Mouse (Mus musculus) stomach, postnatal 0 days (tissue): ENCODE results near the gene Ntm. TPM values are rescaled to one million over a fixed set of nuclear protein-coding genes. Genes with fewer than 3 reads are reported as not detected.

Experiments
- ATAC-seq: fragments of 200-750 bp; cut with Nextera tagmentation; 2 replicates; pipeline ENCODE4 v1.8.0; 2017; ENCODE audit not compliant: low FRiP score, low TSS enrichment
- DNase-seq: peaks from one replicate; pipeline ENCODE4 v3.0.0-alpha.2; 2016; ENCODE audit warnings: low spot score
- H3K27ac ChIP-seq: fragments of 300-500 bp; sonication (generic); replicated peaks from 2 replicates; pipeline ENCODE4 v1.5.1; 2014; ENCODE audit warnings: mild to moderate bottlenecking, control low read depth
- H3K27me3 ChIP-seq: fragments of 300-500 bp; sonication (generic); 2 replicates; pipeline ENCODE4 v1.6.1; 2014; ENCODE audit warnings: low read length; ENCODE audit not compliant: control insufficient read depth, insufficient read depth
- H3K36me3 ChIP-seq: fragments of 300-500 bp; sonication (generic); 2 replicates; pipeline ENCODE4 v1.6.1; 2014; ENCODE audit warnings: low read length, mixed read lengths; ENCODE audit not compliant: control insufficient read depth, insufficient read depth
- H3K4me1 ChIP-seq: fragments of 300-500 bp; sonication (generic); replicated peaks from 2 replicates; pipeline ENCODE4 v1.6.1; 2014; ENCODE audit warnings: antibody characterized with exemption; ENCODE audit not compliant: control insufficient read depth, insufficient read depth
- H3K4me2 ChIP-seq: fragments of 300-500 bp; sonication (generic); replicated peaks from 2 replicates; pipeline ENCODE4 v1.6.1; 2014; ENCODE audit warnings: low read depth, mild to moderate bottlenecking, control low read depth, moderate library complexity
- H3K4me3 ChIP-seq: fragments of 300-500 bp; sonication (generic); 2 replicates; pipeline ENCODE4 v1.5.1; 2014; ENCODE audit warnings: low read depth, low read length, control low read depth
- H3K9ac ChIP-seq: fragments of 300-500 bp; sonication (generic); 2 replicates; pipeline ENCODE4 v1.6.1; 2014; ENCODE audit warnings: mild to moderate bottlenecking, low read length, control low read depth, mixed read lengths
- H3K9me3 ChIP-seq: fragments of 300-500 bp; sonication (generic); 2 replicates; pipeline ENCODE4 v1.6.1; 2016; ENCODE audit warnings: low read length; ENCODE audit not compliant: control insufficient read depth
- CTCF ChIP-seq: IDR thresholded peaks from 2 replicates; pipeline ENCODE4 v1.5.1; 2016; ENCODE audit warnings: antibody characterized with exemption, low read depth, mild to moderate bottlenecking, moderate library complexity
- EP300 ChIP-seq: optimal IDR thresholded peaks from 2 replicates; pipeline ENCODE3; 2016; ENCODE audit warnings: antibody characterized with exemption
- WGBS: fragments of 180-500 bp; shearing (Covaris S2); extraction: QIAGEN DNeasy Blood & Tissue Kit; methylation state at CpG from one replicate; pipeline ENCODE4 v1.1.7; 2014; 5-methylcytosine and 5-hydroxymethylcytosine counted together
- polyA plus RNA-seq: library from polyadenylated mRNA; unstranded; fragments of >200 nt; fragmentation: Nextera tagmentation; extraction: Ambion mirVana; gene quantifications from 2 replicates; pipeline ENCODE4 v1.2.1, GENCODE M21; 2015

Gene Ntm
- polyA plus RNA-seq, 1 experiment from 2014 or later: 5.9 TPM

DNA sequence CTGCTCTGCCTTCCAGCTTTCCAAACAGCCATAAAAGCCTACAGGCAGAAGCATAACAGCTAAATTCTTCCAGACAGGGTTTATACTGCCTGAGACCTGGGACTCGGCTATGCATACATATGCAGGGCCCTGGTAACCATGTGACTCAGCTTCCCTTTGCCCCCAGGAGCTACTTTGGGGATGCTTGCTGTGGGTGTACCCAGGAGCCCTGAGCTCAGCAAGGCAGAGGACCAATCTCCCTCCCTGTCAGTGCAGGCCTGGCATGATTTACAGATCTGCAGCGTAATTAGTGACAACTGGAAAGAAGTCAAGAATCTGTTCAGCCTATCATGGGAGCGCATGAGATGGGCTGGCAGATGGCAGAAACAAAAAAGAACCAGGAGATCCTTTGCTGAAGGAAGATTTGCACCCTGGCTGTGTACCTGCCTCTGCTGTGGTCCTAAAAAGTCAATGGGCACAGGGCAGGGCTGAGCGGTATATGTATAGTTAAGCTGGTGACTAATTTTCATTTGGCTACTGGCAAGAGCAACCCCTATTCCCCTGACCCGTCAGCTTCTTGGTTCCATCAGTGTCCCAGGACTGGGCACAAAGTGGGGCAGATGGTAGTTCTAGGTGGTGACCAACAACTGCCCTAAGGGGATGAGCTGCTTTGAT is 886.9 kb downstream of the Ntm start:
- Histone ChIP-seq H3K9me3 (no peaks in the 10 kb centered on the region), H3K9ac (no peak overlapping the region), H3K4me1 (no peaks in the 10 kb centered on the region), H3K4me3 (no peak overlapping the region), H3K27ac (no peak overlapping the region), H3K36me3 (no peaks in the 10 kb centered on the region), H3K27me3 (no peaks in the 10 kb centered on the region), H3K4me2 (no peak overlapping the region)
- DNase-seq (no peak), ATAC-seq (no peak)
- 81% methylated on average over 5 of the region's 5 CpGs for WGBS
- no peak for TF ChIP-seq CTCF
- no peak for TF ChIP-seq EP300

DNA sequence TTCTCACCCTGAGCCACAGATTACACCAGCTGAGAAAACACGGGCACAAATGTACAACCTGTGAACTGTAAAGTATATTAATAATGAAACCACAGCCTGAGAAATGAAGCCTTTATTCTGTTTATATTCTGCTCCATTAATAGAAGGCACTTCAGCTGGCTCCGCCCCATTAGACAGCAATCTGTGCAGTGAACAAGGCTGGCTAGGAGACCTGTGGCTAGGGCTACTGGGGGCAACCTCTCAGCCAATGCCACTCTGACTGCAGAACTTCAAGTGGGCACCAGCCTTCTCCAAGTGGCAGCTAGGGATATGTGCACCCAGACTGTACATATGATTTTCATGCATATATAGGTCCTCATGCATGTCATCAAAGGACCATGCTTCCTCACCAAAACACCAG is 887.7 kb downstream of the Ntm start:
- 76% methylated on average over 2 of the region's 2 CpGs for WGBS
- no peak for DNase-seq
- Histone ChIP-seq H3K27ac (no peak overlapping the region), H3K36me3 (no peaks in the 10 kb centered on the region), H3K4me3 (no peak overlapping the region), H3K27me3 (no peaks in the 10 kb centered on the region), H3K4me1 (no peaks in the 10 kb centered on the region), H3K4me2 (no peak overlapping the region), H3K9me3 (no peaks in the 10 kb centered on the region), H3K9ac (no peak overlapping the region)
- ATAC-seq: no peak
- TF ChIP-seq EP300 (no peak), CTCF (no peak)

DNA sequence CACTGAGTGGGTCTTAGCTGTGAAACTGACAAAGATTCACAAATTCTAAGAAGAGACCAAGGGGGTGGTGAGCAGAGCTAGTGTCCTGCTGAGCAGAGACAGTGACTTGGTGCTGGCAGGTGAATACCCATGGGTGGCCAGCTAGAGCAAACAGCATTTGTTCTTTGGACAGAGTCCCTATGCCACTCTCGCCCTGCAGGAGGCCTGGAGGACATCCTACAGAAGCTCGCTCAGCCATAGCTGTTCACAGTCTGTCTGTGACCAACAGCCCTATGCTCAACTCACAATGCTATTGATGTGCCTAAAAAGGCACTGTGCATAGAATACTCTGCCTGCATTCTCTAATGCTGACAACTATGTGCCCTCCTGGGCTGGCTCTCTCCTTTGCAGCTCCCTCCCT is 888.4 kb downstream of the Ntm start:
- Histone ChIP-seq H3K9me3 (no peaks in the 10 kb centered on the region), H3K4me3 (no peak overlapping the region), H3K4me1 (no peaks in the 10 kb centered on the region), H3K27me3 (no peaks in the 10 kb centered on the region), H3K9ac (no peak overlapping the region), H3K4me2 (no peak overlapping the region), H3K27ac (no peak overlapping the region), H3K36me3 (no peaks in the 10 kb centered on the region)
- no peak for TF ChIP-seq EP300
- TF ChIP-seq CTCF: no peak
- DNase-seq (no peak), ATAC-seq (no peak)
- WGBS: 76% methylated on average over 2 of the region's 2 CpGs

DNA sequence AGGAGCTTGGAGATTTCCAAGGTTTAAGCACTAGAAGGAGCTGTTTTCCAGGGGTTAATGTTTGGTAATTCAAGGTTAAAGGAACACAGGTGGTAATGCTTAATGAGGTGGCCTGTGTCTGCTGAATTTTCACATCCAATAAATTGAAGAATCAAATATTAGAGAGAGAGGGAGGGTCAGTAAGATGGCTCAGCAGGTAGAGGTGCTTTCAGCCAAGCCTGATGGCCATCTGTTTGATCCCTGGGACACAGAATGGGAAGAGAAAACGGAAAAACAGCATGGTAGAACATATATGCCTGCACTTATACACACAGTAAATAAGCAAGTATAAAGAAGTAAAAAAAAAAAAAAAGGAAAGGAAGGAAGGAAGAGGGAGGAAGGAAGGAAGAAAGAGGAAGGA is 890.9 kb downstream of the Ntm start:
- Histone ChIP-seq H3K4me1 (no peaks in the 10 kb centered on the region), H3K4me2 (no peak overlapping the region), H3K27me3 (no peaks in the 10 kb centered on the region), H3K9ac (no peak overlapping the region), H3K36me3 (no peaks in the 10 kb centered on the region), H3K4me3 (no peak overlapping the region), H3K27ac (no peak overlapping the region), H3K9me3 (no peaks in the 10 kb centered on the region)
- no peak for DNase-seq
- no peak for ATAC-seq
- TF ChIP-seq CTCF (no peak), EP300 (no peak)
- 76% methylated on average over 1 of the region's 1 CpGs for WGBS

DNA sequence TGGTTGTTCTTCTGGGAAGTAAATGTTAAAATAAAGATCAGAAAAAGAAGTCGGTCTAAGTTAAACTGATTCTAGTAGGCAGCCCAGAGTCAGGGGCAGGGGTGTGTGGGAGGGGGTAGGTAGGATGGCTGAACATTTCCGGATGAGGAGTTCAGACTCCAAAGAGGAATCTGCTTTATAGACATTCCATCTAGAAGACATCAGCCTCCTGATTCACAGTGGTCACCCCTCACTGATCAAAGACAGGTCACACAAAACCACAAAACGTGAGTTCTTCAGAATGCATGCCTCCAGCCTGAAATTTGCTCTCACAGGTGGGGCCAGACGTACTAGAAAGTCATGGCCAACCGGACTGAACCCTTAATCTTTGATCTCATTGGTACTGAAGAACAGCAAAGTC is 895.4 kb downstream of the Ntm start:
- ATAC-seq: no peak
- no peak for DNase-seq

DNA sequence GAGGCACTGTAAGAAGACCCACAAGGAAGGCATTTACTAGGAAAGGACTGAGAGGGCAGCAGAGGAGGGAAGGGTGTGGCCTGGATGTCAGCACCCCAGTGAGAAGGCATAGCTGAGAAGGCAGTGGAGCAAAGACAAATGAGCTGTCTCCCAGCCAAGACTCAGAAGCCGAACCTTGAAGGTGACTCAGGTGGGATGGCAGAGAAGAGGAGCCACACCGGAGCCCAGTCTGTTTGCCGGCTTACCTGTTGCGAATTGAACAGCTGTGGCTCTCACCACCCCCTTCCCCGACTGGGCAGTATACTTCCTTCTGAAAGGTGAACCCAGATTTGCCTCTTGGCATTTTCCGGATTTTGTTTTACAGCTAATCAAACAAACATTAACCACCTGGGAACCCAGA is 902.6 kb downstream of the Ntm start:
- no peak for TF ChIP-seq EP300
- TF ChIP-seq CTCF: no peak
- Histone ChIP-seq H3K27me3 (no peaks in the 10 kb centered on the region), H3K4me3 (no peak overlapping the region), H3K4me2 (no peak overlapping the region), H3K4me1 (no peaks in the 10 kb centered on the region), H3K9me3 (no peaks in the 10 kb centered on the region), H3K9ac (no peak overlapping the region), H3K27ac (no peak overlapping the region), H3K36me3 (no peaks in the 10 kb centered on the region)
- DNase-seq: no peak
- WGBS: 25% methylated on average over 6 of the region's 6 CpGs
- ATAC-seq: no peak

More for the DNA sequence above, 895.4 kb downstream of the Ntm start:
- Histone ChIP-seq H3K4me3 (no peak overlapping the region), H3K36me3 (no peaks in the 10 kb centered on the region), H3K4me2 (no peak overlapping the region), H3K9ac (no peak overlapping the region), H3K9me3 (no peaks in the 10 kb centered on the region), H3K4me1 (no peaks in the 10 kb centered on the region), H3K27ac (no peak overlapping the region), H3K27me3 (no peaks in the 10 kb centered on the region)
- TF ChIP-seq EP300 (no peak), CTCF (no peak)
- 70% methylated on average over 5 of the region's 5 CpGs for WGBS
